Mouse (Mus musculus): ENCODE measurements at regions not wholly inside any gene's neighbourhood (a gene's known extent, or its start where the extent isn't known, plus 50 kb on each side); places are given as distances from the start of the nearest gene placed in this dataset.

DNA sequence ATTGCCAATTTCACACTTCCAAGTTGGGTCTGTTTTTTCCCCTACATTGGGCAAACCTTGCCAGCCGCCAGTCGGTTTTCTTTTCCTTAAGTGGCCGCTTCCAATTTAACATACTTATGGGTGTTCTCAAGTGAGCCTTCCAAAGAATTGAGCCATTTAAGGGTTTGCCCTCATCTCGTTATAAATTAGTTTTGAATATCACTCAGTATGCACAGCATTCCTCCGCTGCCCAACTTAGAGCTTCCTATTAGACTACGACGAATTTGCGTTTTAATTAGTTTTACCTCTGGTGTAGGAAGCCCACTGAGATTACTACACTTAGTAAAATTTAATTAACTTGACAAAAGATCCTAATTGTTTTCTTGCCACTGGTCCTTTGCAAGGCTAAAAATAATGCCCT lies 209.9 kb downstream of the Cdh11 start:
- WGBS = 77% methylated on average over 8 of the region's 8 CpGs
- no peak for ATAC-seq (ENCODE audit: insufficient number of reproducible peaks, insufficient read depth, low FRiP score, low read depth)
- H3K9me3 ChIP-seq (ENCODE audit: control insufficient read depth, low read depth, low read length) = no peaks in the 10 kb centered on the region
- no peaks in the 10 kb centered on the region for H3K36me3 ChIP-seq (ENCODE audit: control insufficient read depth, insufficient read depth, low read length)
- H3K9ac ChIP-seq (replicated peaks; ENCODE audit: low read depth, low read length) = no peak overlapping the region
- H3K27me3 ChIP-seq (ENCODE audit: control insufficient read depth, insufficient read depth, low read length) = no peaks in the 10 kb centered on the region
- H3K27ac ChIP-seq (ENCODE audit: low read length) = no peak overlapping the region
- 0 out of 2 replicates have a peak, but pooled peaks cover 6% of the 10 kb centered on the region for H3K4me1 ChIP-seq (ENCODE audit: control insufficient read depth, insufficient read depth, low read length)
- H3K4me2 ChIP-seq (replicated peaks; ENCODE audit: low read depth, low read length) = no peak overlapping the region
- H3K4me3 ChIP-seq (ENCODE audit: low read depth, low read length) = no peak overlapping the region

GRCm38 (mm10) chr8:102567779-102568178 lies 217.7 kb downstream of the Cdh11 start:
- H3K4me2 ChIP-seq (replicated peaks; ENCODE audit: low read depth, low read length) = no peak overlapping the region
- no peak for ATAC-seq (ENCODE audit: insufficient number of reproducible peaks, insufficient read depth, low FRiP score, low read depth)

DNA sequence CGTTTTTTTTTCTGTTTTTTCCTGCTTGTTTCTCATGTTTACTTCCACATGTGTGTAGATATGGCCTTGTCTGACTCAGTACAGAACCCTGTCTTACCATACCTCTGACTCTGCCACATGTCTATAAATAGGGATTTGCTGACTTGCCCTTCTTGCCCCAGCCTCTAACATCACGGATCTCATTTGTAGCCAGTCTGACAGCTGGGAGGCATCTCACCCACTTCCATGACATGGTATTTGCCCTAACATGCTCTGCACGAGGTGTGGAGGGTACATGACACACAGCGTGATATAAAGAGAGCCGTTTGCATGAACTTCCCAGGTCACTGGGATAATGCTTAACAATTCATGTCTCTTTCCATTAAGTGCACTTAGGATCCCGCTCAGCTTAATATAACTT lies 231.2 kb downstream of the Cdh11 start:
- no peaks in the 10 kb centered on the region for H3K27me3 ChIP-seq (ENCODE audit: control insufficient read depth, insufficient read depth, low read length)
- peak; percentile 46; the same call in 1 of the 2 replicates for ATAC-seq (ENCODE audit: insufficient number of reproducible peaks, insufficient read depth, low FRiP score, low read depth)
- peak overlapping the region; percentile 84 for H3K27ac ChIP-seq (ENCODE audit: low read length)
- peaks cover 6% of the 10 kb centered on the region; the same call in 1 of the 2 replicates for H3K4me1 ChIP-seq (ENCODE audit: control insufficient read depth, insufficient read depth, low read length)
- no peaks in the 10 kb centered on the region for H3K36me3 ChIP-seq (ENCODE audit: control insufficient read depth, insufficient read depth, low read length)
- no peak overlapping the region for H3K4me2 ChIP-seq (replicated peaks; ENCODE audit: low read depth, low read length)
- H3K4me3 ChIP-seq (ENCODE audit: low read depth, low read length) = no peak overlapping the region
- no peak overlapping the region for H3K9ac ChIP-seq (replicated peaks; ENCODE audit: low read depth, low read length)
- H3K9me3 ChIP-seq (ENCODE audit: control insufficient read depth, low read depth, low read length) = no peaks in the 10 kb centered on the region
- WGBS = 26% methylated on average over 6 of the region's 6 CpGs

More at GRCm38 (mm10) chr8:102567779-102568178, 217.7 kb downstream of the Cdh11 start:
- no peaks in the 10 kb centered on the region for H3K9me3 ChIP-seq (ENCODE audit: control insufficient read depth, low read depth, low read length)
- H3K4me1 ChIP-seq (ENCODE audit: control insufficient read depth, insufficient read depth, low read length) = no peaks in the 10 kb centered on the region
- H3K27me3 ChIP-seq (ENCODE audit: control insufficient read depth, insufficient read depth, low read length) = no peaks in the 10 kb centered on the region
- H3K4me3 ChIP-seq (ENCODE audit: low read depth, low read length) = no peak overlapping the region
- 79% methylated on average over 5 of the region's 5 CpGs for WGBS
- H3K27ac ChIP-seq (ENCODE audit: low read length) = no peak overlapping the region
- no peaks in the 10 kb centered on the region for H3K36me3 ChIP-seq (ENCODE audit: control insufficient read depth, insufficient read depth, low read length)
- H3K9ac ChIP-seq (replicated peaks; ENCODE audit: low read depth, low read length) = no peak overlapping the region

DNA sequence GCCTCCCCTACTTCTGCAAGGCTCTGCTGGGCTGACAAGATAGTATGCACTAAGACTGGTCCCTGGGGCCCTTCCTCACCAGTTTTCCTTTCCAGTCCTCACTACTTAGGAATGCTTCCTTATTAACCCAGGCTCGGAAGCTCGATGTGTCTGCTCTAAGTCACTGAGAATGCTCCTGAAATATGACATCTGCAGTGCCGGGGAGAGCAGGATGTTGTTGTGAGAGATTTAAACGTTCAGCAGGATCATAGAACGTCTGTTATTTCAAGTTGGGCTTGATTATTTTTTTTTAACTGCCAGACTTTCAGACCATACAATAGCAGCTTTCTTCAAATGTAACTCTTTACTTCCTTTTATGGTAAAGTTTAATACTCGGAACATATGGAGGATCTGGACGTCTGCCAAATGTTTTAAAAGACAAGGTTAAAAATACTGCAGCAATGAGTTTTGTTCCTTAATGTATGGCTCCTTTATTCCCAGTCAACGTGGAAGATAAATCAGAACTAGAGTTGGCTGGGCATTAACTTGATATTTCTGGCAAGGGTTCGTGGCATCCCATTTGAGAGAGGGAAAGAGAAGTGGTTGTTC lies 232.0 kb downstream of the Cdh11 start:
- 7% methylated on average over 9 of the region's 9 CpGs for WGBS
- Histone ChIP-seq H3K9ac (replicated peaks; ENCODE audit: low read depth, low read length) (no peak overlapping the region), H3K27ac (ENCODE audit: low read length) (peak overlapping the region; percentile 93), H3K4me1 (ENCODE audit: control insufficient read depth, insufficient read depth, low read length) (peaks cover 6% of the 10 kb centered on the region; the same call in 1 of the 2 replicates), H3K4me3 (ENCODE audit: low read depth, low read length) (no peak overlapping the region), H3K36me3 (ENCODE audit: control insufficient read depth, insufficient read depth, low read length) (no peaks in the 10 kb centered on the region), H3K4me2 (replicated peaks; ENCODE audit: low read depth, low read length) (no peak overlapping the region), H3K27me3 (ENCODE audit: control insufficient read depth, insufficient read depth, low read length) (no peaks in the 10 kb centered on the region), H3K9me3 (ENCODE audit: control insufficient read depth, low read depth, low read length) (no peaks in the 10 kb centered on the region)
- peak; percentile 78 for ATAC-seq (ENCODE audit: insufficient number of reproducible peaks, insufficient read depth, low FRiP score, low read depth)

GRCm38 (mm10) chr8:102538886-102539285 lies 246.6 kb downstream of the Cdh11 start:
- 70% methylated on average over 3 of the region's 3 CpGs for WGBS
- H3K36me3 ChIP-seq (ENCODE audit: control insufficient read depth, insufficient read depth, low read length) = no peaks in the 10 kb centered on the region
- no peak for ATAC-seq (ENCODE audit: insufficient number of reproducible peaks, insufficient read depth, low FRiP score, low read depth)
- H3K4me2 ChIP-seq (replicated peaks; ENCODE audit: low read depth, low read length) = no peak overlapping the region
- H3K27me3 ChIP-seq (ENCODE audit: control insufficient read depth, insufficient read depth, low read length) = no peaks in the 10 kb centered on the region
- H3K9ac ChIP-seq (replicated peaks; ENCODE audit: low read depth, low read length) = no peak overlapping the region
- H3K27ac ChIP-seq (ENCODE audit: low read length) = no peak overlapping the region
- no peak overlapping the region for H3K4me3 ChIP-seq (ENCODE audit: low read depth, low read length)
- H3K4me1 ChIP-seq (ENCODE audit: control insufficient read depth, insufficient read depth, low read length) = no peaks in the 10 kb centered on the region
- H3K9me3 ChIP-seq (ENCODE audit: control insufficient read depth, low read depth, low read length) = no peaks in the 10 kb centered on the region

- Histone ChIP-seq H3K36me3 (ENCODE audit: control insufficient read depth, insufficient read depth, low read length) (no peaks in the 10 kb centered on the region), H3K4me1 (ENCODE audit: control insufficient read depth, insufficient read depth, low read length) (no peaks in the 10 kb centered on the region), H3K9me3 (ENCODE audit: control insufficient read depth, low read depth, low read length) (no peaks in the 10 kb centered on the region), H3K27ac (ENCODE audit: low read length) (no peak overlapping the region), H3K4me2 (replicated peaks; ENCODE audit: low read depth, low read length) (no peak overlapping the region), H3K4me3 (ENCODE audit: low read depth, low read length) (no peak overlapping the region), H3K27me3 (ENCODE audit: control insufficient read depth, insufficient read depth, low read length) (no peaks in the 10 kb centered on the region), H3K9ac (replicated peaks; ENCODE audit: low read depth, low read length) (no peak overlapping the region)
- ATAC-seq (ENCODE audit: insufficient number of reproducible peaks, insufficient read depth, low FRiP score, low read depth) = no peak
- WGBS = 36% methylated on average over 3 of the region's 3 CpGs
Measured at GRCm38 (mm10) chr8:102538068-102538467, 247.4 kb downstream of the Cdh11 start.

GRCm38 (mm10) chr8:102518446-102518845 lies 267.0 kb downstream of the Cdh11 start:
- no peaks in the 10 kb centered on the region for H3K27me3 ChIP-seq (ENCODE audit: control insufficient read depth, insufficient read depth, low read length)
- H3K9ac ChIP-seq (replicated peaks; ENCODE audit: low read depth, low read length) = no peak overlapping the region
- no peaks in the 10 kb centered on the region for H3K36me3 ChIP-seq (ENCODE audit: control insufficient read depth, insufficient read depth, low read length)
- no peak for ATAC-seq (ENCODE audit: insufficient number of reproducible peaks, insufficient read depth, low FRiP score, low read depth)
- H3K4me2 ChIP-seq (replicated peaks; ENCODE audit: low read depth, low read length) = no peak overlapping the region
- no peaks in the 10 kb centered on the region for H3K4me1 ChIP-seq (ENCODE audit: control insufficient read depth, insufficient read depth, low read length)
- no peak overlapping the region for H3K27ac ChIP-seq (ENCODE audit: low read length)
- H3K4me3 ChIP-seq (ENCODE audit: low read depth, low read length) = no peak overlapping the region
- H3K9me3 ChIP-seq (ENCODE audit: control insufficient read depth, low read depth, low read length) = no peaks in the 10 kb centered on the region

GRCm38 (mm10) chr8:102515748-102516147 lies 269.7 kb downstream of the Cdh11 start:
- Histone ChIP-seq H3K4me3 (ENCODE audit: low read depth, low read length) (no peak overlapping the region), H3K27ac (ENCODE audit: low read length) (no peak overlapping the region), H3K4me2 (replicated peaks; ENCODE audit: low read depth, low read length) (no peak overlapping the region), H3K4me1 (ENCODE audit: control insufficient read depth, insufficient read depth, low read length) (no peaks in the 10 kb centered on the region), H3K9ac (replicated peaks; ENCODE audit: low read depth, low read length) (no peak overlapping the region), H3K27me3 (ENCODE audit: control insufficient read depth, insufficient read depth, low read length) (no peaks in the 10 kb centered on the region), H3K36me3 (ENCODE audit: control insufficient read depth, insufficient read depth, low read length) (no peaks in the 10 kb centered on the region), H3K9me3 (ENCODE audit: control insufficient read depth, low read depth, low read length) (no peaks in the 10 kb centered on the region)
- ATAC-seq (ENCODE audit: insufficient number of reproducible peaks, insufficient read depth, low FRiP score, low read depth) = no peak

DNA sequence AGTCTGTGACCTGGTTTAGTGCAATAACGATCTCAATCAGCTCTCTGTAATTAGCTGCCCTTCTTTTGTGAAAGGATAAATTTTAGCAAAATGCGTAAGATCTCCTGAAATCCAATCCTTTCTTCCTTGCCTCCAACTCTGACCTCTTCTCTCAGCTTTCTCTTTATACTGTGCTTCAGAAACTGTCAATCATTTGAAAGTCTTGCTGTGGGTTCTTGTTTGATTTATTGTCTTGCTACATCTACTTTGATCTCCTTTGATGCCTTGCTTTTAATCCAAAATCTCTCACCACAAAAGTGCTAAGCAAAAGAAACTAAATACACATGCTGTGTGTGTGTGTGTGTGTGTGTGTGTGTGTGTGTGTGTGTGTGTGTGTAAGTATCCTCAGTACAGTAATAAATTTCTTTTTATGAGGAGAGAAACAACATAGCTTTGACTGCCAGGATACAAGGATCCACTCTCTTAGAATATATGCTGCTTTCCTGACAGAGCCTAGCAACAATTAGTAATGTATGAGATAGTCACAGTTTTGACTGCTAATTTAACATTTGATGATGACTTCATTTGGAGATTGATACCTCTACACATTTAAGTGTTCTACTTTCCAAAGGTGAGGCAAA lies 270.5 kb downstream of the Cdh11 start:
- Histone ChIP-seq H3K9ac (replicated peaks; ENCODE audit: low read depth, low read length) (no peak overlapping the region), H3K4me1 (ENCODE audit: control insufficient read depth, insufficient read depth, low read length) (no peaks in the 10 kb centered on the region), H3K4me2 (replicated peaks; ENCODE audit: low read depth, low read length) (no peak overlapping the region), H3K27ac (ENCODE audit: low read length) (no peak overlapping the region), H3K27me3 (ENCODE audit: control insufficient read depth, insufficient read depth, low read length) (no peaks in the 10 kb centered on the region), H3K36me3 (ENCODE audit: control insufficient read depth, insufficient read depth, low read length) (no peaks in the 10 kb centered on the region), H3K4me3 (ENCODE audit: low read depth, low read length) (no peak overlapping the region), H3K9me3 (ENCODE audit: control insufficient read depth, low read depth, low read length) (no peaks in the 10 kb centered on the region)
- ATAC-seq (ENCODE audit: insufficient number of reproducible peaks, insufficient read depth, low FRiP score, low read depth) = no peak
- whole genome bisulfite sequencing = 73% methylated on average over 2 of the region's 2 CpGs

All from stomach, embryonic 14.5 days (tissue).